Mouse (Mus musculus) megakaryocyte, embryonic 14.5 days (primary cell): ENCODE results near the gene Mrpl58. TPM values are rescaled to one million over a fixed set of nuclear protein-coding genes. Genes with fewer than 3 reads are reported as not detected.
"Not testable (repeated sequence)": the region's sequence is repeated elsewhere in the genome, so short reads cannot be mapped to it uniquely, and the experiment has no call there.

Experiments used
- H3K27me3 ChIP-seq: replicated peaks from 2 replicates; pipeline ENCODE3; 2012; ENCODE audit warnings: inconsistent platforms
- H3K36me3 ChIP-seq: replicated peaks from 2 replicates; pipeline ENCODE3; 2012; ENCODE audit warnings: low read length, inconsistent platforms, mixed read lengths
- H3K4me1 ChIP-seq: 2 replicates; pipeline ENCODE4 v1.6.1; 2012; ENCODE audit warnings: inconsistent platforms
- H3K4me3 ChIP-seq: replicated peaks from 2 replicates; pipeline ENCODE3; 2012; ENCODE audit warnings: moderate library complexity, mild to moderate bottlenecking, inconsistent platforms
- H3K9me3 ChIP-seq: 2 replicates; pipeline ENCODE4 v1.6.1; 2012; ENCODE audit warnings: inconsistent platforms
- FLI1 ChIP-seq: IDR thresholded peaks from 2 replicates; pipeline ENCODE4 v1.6.1; 2012; ENCODE audit warnings: low read length, inconsistent platforms, mixed read lengths
- GATA1 ChIP-seq: IDR thresholded peaks from 3 replicates; pipeline ENCODE4 v1.6.1; 2012; ENCODE audit warnings: mixed read lengths, low read length, inconsistent platforms, borderline replicate concordance
- polyA plus RNA-seq: library from polyadenylated mRNA; stranded (reverse); fragments of >175 nt; gene quantifications from 2 replicates; pipeline ENCODE4 v1.2.3, GENCODE M21; 2012; ENCODE audit warnings: low replicate concordance; ENCODE audit not compliant: insufficient read depth

Gene Mrpl58
- polyA plus RNA-seq, 1 experiment = 67.6 TPM

- peak within 1 kb of the TSS; percentile 88 for H3K4me3 ChIP-seq
- peaks cover 93% of the 10 kb centered on the region for H3K27me3 ChIP-seq
- no peaks in the 10 kb centered on the region for H3K36me3 ChIP-seq
- peaks cover 25% of the 10 kb centered on the region for H3K9me3 ChIP-seq
- H3K4me1 ChIP-seq = peaks cover 21% of the 10 kb centered on the region
- TF ChIP-seq FLI1 = no peak
- TF ChIP-seq GATA1 = no peak
Observed at GRCm38 (mm10) chr11:115381743-115382539, 21.6 kb upstream of the Mrpl58 start, which contains the start of gene Cdr2l. TSS of gene Cdr2l (plus strand) at chr11:115381916.

GRCm38 (mm10) chr11:115382891-115383290 lies 20.7 kb upstream of the Mrpl58 start:
- Histone ChIP-seq H3K4me3 (no peak overlapping the region), H3K4me1 (peaks cover 21% of the 10 kb centered on the region), H3K9me3 (peaks cover 24% of the 10 kb centered on the region), H3K36me3 (no peaks in the 10 kb centered on the region), H3K27me3 (peaks cover 91% of the 10 kb centered on the region)
- TF ChIP-seq GATA1 (no peak), FLI1 (no peak)

- no peak overlapping the region for H3K4me3 ChIP-seq
- H3K36me3 ChIP-seq = no peaks in the 10 kb centered on the region
- H3K9me3 ChIP-seq = peaks cover 14% of the 10 kb centered on the region
- peaks cover 87% of the 10 kb centered on the region for H3K27me3 ChIP-seq
- no peak for TF ChIP-seq FLI1
- TF ChIP-seq GATA1 = no peak
- peaks cover 21% of the 10 kb centered on the region for H3K4me1 ChIP-seq
Observed at GRCm38 (mm10) chr11:115383701-115384474, 19.7 kb upstream of the Mrpl58 start.

GRCm38 (mm10) chr11:115384587-115384986 lies 19.0 kb upstream of the Mrpl58 start:
- TF ChIP-seq GATA1 (no peak), FLI1 (no peak)
- Histone ChIP-seq H3K36me3 (no peaks in the 10 kb centered on the region), H3K27me3 (peaks cover 81% of the 10 kb centered on the region), H3K4me1 (peaks cover 21% of the 10 kb centered on the region), H3K9me3 (peaks cover 7% of the 10 kb centered on the region), H3K4me3 (no peak overlapping the region)

- Histone ChIP-seq H3K27me3 (peaks cover 83% of the 10 kb centered on the region), H3K4me1 (peaks cover 17% of the 10 kb centered on the region)
- H3K36me3 ChIP-seq, H3K4me3 ChIP-seq, H3K9me3 ChIP-seq: not testable (repeated sequence)
Observed at GRCm38 (mm10) chr11:115386859-115387258, 16.7 kb upstream of the Mrpl58 start.

- H3K9me3 ChIP-seq = peaks cover 6% of the 10 kb centered on the region; the same call in 1 of the 2 replicates
- no peaks in the 10 kb centered on the region for H3K36me3 ChIP-seq
- peaks cover 80% of the 10 kb centered on the region for H3K27me3 ChIP-seq
- no peak overlapping the region for H3K4me3 ChIP-seq
- H3K4me1 ChIP-seq = peaks cover 11% of the 10 kb centered on the region; the same call in 1 of the 2 replicates
- no peak for TF ChIP-seq GATA1
- no peak for TF ChIP-seq FLI1
Observed at GRCm38 (mm10) chr11:115391358-115391757, 12.2 kb upstream of the Mrpl58 start.

GRCm38 (mm10) chr11:115393721-115394325 lies 9.7 kb upstream of the Mrpl58 start:
- H3K27me3 ChIP-seq = peaks cover 80% of the 10 kb centered on the region
- no peaks in the 10 kb centered on the region for H3K36me3 ChIP-seq
- H3K4me1 ChIP-seq = peaks cover 11% of the 10 kb centered on the region; the same call in 1 of the 2 replicates
- peaks cover 6% of the 10 kb centered on the region; the same call in 1 of the 2 replicates for H3K9me3 ChIP-seq
- TF ChIP-seq FLI1 (no peak), GATA1 (no peak)
- no peak overlapping the region for H3K4me3 ChIP-seq

GRCm38 (mm10) chr11:115398085-115398484 lies 5.5 kb upstream of the Mrpl58 start:
- Histone ChIP-seq H3K4me3 (no peak overlapping the region), H3K27me3 (peaks cover 64% of the 10 kb centered on the region), H3K36me3 (no peaks in the 10 kb centered on the region), H3K9me3 (no peaks in the 10 kb centered on the region), H3K4me1 (peaks cover 11% of the 10 kb centered on the region; the same call in 1 of the 2 replicates)
- TF ChIP-seq GATA1 (no peak), FLI1 (no peak)

GRCm38 (mm10) chr11:115400126-115400525 lies 3.4 kb upstream of the Mrpl58 start:
- Histone ChIP-seq H3K4me3 (no peak overlapping the region), H3K36me3 (no peaks in the 10 kb centered on the region), H3K27me3 (peaks cover 44% of the 10 kb centered on the region), H3K9me3 (no peaks in the 10 kb centered on the region), H3K4me1 (peaks cover 16% of the 10 kb centered on the region)
- TF ChIP-seq FLI1 (no peak), GATA1 (no peak)
